Mouse (Mus musculus): ENCODE results near the gene Aatk.

The Aatk gene

DNA sequence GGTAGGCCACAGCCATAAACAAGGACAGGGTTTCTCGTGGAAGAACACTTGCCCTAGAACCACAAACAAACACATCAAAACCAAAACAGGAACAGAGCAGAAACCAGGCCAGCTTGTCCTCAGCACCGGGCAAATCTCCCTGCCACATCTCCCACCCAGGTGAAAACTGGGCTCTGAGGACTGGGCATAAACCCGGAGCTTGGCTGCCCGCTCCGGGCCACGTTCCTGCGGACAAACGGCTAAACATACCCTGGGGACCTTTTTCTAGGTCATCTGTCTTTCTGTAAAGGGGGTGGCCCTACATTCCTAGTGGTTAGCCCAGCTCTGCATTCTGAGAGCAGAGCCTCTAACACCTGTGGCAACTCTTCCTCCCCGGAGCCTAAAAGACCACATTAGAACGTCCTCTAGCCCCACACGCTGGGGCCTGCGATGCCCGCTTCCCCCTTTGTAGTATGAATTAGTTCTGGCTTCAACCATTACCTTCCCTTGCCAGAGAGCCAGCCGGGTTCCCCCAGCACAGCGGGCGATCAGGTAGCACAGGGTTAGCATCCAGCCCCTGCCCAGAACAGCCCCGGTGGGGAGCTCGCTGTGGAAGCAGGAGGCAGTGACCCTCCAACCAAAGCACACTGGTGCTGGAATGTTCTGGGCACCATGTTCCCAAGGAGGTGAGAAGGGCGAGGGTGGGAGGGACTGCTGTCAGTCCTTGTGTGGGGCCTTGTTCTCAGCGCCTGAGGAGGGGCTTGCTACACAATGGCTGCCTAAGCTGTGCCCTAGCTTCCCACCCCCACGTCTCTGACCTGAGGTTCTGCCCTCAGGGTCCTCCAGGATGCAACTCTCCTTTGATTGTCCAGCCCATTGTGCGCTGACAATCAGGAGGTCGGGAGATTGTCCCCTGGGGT, 27.2 kb downstream of the Aatk start:
- no peak for DNase-seq

DNA sequence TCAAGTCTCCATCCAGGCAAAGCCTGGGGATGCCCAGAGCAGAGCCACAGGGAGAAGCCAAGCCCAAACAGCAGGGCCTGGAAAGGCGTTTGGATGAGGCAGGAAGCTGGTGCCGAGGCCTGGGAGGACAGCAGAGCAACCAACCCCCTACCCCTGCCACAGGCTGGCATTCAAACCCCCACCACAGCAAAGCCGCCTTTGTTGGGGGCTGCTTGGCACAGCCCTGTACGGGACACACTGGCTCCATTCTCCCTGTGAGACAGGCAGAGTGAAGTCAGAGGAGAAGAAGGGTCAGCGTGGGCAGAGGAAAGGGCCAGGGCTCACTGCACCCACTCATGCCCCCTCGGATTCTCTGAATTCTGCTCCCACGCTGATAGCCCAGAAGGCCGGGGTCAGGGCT, 30.0 kb downstream of the Aatk start:
- no peak for DNase-seq

DNA sequence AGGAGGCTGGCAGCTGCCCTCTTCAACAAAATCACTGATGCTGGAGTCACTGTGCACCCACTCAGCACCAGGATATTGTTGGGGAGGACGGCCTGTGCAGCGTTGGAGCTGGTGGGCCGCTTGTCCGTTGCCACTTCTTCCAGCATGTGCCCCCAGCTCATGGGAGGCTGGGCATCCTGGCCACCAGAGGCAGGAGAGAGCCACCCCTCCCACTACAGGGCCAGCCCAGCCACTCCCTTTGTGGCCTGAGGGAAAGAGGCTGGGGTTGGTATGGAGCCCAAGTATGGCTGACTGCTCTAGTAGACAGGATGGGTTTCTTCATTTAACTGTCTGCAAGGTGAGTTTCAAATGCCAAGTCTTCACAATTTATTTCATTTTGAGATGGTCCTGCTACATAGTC, 32.2 kb downstream of the Aatk start:
- no peak for DNase-seq

DNA sequence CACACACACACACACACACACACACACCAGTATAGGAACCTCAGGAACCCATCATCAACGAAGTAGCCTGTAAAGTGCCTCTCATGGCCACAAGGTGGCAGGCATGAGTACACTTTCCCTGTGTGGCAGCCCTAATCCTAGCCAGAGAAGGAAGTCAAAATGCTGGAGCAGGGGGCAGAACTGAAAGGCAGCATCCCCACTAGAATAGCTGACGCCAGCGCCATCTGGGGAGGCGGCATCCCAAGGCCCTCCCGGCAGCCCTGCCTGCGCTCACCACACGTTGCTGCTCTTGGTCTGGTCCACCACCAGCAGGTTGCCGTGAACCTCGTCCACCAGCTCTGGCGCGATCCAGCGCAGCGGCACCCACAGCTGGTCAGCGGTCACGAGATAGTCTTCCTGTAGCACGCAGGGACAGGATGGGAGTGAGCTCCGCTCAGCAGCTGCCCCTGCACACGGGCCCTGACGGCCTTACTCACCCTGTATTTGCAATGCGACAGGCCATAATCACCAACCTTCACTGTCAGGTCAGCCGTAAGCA, 33.7 kb downstream of the Aatk start:
- peak; percentile 72 for DNase-seq

DNA sequence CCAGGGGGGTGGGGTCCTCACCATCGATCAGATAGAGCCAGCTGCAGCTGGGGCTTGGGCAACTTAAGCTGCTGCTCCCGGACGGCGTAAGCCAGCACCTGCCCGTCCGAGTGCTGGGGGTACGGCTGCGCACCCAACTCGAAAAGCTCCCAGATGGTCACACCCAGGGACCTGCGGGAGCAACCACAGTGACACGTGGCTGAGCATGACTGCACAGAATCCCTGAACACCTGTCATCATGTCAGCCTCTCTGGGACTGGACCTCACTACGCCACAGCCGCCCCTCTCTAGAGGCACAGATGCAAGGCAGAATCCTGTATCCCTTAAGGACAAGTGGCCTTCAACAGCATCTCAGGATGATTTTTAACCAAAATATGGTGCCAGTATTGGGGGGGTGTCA, 34.3 kb downstream of the Aatk start:
- no peak for DNase-seq

DNA sequence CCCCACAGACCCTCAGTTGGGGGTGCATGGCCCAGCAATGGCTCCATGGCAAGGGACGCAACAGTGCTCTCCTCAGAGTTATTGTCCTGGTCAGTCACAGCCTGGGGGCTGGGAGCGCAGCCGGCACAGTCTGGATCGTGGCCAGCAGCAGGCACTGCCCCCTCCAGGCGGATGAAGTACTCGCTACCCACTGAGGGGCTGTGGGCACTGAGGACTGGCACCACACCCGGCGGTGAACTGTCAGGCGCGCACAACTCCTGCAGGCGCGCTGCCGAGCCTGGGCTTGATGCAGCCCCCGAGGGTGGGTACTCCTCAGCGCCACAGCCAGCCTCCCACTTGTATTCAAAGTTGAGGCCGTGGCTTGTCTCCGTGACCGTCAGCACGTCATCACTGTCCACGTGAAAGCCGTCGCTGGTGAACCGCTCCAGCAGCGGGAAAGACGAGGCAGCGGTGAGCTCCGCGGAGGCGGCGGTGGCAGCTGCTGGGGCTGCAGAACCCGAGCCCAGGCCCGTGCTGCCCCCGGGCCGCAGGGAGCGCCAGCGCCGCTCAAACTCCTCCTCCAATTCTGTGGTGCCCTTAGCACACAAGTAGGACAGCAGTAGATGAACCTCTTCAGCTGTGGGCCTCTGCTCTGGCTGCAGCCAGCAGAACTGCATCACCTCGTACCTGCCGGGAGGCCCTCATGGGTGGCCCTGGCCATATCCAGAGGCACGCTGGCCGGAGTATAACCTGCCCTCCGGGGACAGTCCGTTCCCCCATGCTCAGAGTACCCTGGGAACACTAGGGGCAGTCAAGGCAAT, 35.0 kb downstream of the Aatk start:
- DNase-seq: no peak

DNA sequence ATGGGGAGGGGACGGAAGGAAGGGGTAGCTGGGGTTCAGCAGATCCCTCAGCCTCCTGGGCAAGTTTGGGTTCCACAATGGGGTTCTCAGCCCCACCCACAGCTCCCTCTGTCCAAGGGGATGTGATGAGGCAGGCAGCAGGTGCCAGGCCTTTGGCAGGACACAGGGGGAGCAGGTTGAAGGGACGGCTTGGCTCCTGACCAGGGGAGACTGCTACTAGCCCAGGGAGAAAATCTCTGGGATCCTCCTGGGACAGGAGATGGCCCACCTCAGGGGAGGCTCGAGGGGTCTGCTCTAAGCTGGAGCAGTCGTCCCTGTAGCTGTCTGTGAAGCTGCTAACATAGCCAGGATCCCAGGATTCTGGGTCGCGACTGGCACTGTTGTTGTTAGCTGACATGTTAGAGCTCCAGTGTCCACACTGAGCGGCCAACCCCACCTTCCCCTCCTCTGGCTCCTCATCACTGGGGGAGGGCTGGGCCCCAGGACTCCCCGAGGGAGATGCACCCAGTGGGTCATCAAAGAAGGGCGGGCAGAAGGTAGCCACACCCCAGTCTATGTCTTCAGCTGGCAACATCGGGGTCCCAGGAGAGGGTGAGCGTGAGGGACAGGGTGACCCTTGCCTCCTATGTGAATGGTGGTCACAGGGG, 35.7 kb downstream of the Aatk start:
- no peak for DNase-seq

DNA sequence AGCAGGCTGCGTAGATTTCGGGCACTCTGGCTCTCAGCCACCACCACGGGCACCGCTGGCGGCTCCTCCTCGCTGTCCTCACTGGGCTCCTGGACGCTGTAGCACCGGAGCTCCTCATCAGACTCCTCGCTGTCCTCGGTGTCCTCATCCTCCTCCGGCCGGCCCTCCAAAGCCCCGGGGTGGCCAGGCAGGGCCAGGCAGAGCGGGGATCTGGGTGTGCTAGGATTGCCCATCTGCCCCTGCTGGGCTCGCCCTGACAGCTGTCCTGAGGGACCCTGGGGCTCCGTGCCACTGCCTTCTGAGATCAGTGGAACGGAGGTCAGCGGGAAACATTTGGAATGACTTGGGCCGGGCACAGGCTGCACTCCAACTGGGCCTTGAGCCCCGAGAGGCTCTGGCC, 37.0 kb downstream of the Aatk start:
- DNase-seq: no peak

DNA sequence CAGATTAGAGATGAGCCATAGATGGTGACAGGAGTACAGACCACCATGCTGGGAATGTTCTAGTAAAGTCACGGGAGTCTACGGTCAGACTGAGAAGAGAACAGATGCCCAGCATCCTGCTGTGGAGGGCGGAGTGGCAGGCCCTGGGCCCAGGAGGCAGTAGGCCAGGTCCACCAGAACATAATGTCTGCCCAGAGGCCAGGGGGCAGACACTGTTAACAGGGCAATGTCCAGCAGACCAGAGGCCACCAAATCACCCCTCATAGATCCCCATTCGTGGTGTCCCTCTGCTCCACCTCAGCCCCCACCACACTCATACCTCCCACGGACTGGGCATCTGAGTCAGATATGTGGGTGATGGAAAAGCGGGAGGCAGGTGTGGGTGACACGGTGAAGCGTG, 38.0 kb downstream of the Aatk start:
- no peak for DNase-seq

DNA sequence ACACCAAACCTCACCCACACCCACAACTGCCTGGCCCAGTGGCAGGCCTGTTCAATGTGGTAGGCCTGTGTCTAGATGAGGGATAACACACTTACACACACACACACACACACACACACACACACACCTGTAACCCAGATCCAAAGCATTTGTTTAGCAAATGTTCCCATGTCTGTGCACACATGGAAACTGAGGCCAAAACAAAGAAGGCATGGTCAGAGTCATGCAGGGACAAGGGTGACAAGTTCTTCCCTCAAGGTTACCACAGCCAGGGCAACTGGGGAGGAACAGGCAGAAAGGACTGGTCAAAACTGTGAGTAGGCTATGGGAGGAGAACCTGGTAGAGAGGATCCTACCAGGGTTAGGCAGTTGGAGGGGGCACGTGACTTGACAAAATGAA, 38.5 kb downstream of the Aatk start:
- DNase-seq: no peak

DNA sequence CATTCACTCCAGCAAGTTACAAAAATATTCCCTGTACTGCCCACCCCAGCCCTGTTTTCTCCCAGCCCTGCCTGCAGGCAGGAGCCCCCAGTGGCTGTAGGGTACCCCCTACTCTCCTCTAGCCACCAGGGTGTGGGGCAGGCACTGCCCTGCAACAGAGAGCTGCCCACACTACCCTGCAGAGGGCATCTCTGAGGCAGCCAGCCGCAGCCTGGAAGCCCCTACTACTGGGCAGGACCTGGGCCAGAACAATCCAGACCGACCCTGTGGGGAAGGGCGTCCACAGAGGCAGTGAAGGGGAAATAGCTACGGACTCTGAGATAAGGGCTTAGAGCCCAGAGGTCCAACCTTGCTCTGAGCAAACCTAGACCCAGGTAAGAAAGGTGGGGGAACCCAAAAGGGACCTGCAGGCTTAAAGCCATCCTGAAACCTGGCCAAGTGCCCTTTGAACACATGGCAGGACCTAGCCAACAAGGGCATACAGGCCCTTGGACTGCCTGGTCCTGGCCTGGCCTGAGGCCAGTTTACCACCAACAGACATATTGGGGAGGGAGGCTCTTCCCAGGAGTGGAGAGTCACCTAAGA, 39.4 kb downstream of the Aatk start:
- no peak for DNase-seq

DNA sequence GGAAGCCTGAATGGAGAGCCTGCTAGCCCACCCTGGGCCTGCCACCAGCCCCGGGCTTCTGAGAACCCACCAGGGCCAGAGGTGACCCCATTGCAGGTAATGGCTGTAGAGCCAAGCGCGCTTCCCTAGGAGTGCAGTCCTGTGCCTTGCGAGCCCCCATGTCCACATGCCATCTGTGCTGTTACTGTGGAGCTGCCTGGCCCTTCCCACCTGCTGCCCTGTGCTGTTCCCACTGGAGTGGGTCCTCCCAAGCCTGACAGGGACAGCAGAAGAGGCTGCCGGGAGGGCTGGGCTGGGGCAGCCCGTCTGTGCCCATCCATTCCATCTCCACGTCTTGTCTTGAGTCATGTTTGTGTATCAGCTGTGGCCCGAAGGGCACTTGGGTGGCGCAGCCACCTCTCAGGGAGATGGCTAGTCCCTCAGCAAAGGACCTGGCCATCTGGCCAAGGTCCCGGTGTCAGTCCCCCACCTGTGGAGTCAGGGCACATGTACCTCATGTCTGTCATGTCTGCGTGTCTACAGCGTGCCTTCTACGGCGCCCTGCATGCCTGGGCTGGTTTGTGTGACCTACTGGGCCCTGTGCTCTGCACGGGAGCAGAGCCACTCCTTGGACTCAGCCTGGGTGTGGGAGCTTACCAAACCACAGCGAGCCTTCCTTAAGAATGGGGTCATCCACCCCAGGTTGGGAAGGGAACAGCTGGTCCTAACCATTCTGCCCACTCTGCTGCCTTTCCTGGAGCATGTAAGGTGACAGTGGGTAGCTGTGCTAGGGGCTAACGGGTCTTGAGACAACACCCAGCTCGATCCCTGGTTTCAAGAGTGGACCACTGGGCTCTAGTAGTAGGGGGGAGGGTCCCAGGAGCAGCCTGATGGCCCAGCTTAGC, 41.3 kb downstream of the Aatk start:
- DNase-seq: no peak

DNA sequence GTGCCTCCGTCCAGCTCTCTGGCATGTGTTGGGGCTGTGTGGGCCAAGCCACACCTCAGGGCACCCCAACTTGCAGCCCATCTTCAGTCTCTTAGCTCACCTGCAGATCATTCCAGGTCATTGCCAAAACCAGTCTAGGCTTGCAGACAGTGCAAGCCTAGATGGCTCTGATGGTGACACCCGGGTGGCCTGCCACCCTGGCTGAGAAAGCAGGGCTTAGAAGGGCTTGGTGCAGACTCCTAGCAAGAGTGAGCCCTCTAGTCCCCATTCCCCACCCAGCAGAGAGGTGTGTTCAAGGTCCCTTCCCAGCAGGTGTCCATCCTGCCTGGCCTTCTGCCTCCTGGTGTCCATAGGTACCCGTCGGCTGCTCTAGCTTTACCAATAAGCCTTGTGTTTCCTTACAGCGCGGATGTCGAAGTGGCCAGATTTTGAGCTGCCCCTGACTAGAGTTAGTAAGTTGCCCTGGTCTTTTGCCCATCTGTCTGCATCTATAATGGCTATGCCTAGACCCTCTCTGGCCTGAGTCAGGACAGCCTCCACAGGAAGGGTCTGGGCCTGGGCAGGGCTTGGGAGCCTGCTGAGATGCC, 44.2 kb downstream of the Aatk start:
- DNase-seq: no peak

DNA sequence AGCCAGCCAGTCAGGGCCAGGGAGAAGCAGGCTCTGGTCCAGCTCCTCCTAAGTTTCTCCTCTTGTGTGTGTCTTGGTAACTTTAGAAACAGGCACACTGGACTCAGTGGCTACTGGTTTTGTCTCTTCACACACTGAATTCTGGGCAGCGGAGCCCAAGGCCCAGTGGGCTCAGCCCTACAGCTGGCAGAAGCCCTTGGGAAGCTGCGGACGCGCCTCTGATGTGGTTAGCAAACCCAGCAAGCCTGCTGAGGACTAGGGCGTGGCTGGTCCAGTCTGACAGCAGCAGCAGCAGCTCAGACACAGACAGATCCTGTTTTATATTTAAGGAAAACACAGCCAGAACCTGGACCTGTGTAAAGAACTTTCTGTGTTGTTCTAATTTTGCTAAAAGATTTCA, 44.9 kb downstream of the Aatk start:
- DNase-seq: no peak

DNA sequence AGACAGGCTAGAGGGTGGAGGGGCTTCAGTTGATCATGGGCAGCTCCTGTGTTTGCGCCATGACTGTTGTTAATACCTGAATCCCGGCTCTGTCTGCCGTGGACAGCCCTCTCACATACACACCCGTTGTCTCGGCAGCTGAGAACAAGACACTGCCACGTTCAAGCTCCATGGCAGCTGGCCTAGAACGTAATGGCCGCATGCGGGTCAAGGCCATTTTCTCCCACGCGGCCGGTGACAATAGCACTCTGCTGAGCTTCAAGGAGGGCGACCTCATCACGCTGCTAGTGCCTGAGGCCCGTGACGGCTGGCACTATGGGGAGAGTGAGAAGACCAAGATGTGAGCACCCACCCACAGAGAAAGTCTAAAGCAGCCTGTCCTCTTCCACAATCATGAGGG, 49.6 kb downstream of the Aatk start:
- no peak for DNase-seq

DNA sequence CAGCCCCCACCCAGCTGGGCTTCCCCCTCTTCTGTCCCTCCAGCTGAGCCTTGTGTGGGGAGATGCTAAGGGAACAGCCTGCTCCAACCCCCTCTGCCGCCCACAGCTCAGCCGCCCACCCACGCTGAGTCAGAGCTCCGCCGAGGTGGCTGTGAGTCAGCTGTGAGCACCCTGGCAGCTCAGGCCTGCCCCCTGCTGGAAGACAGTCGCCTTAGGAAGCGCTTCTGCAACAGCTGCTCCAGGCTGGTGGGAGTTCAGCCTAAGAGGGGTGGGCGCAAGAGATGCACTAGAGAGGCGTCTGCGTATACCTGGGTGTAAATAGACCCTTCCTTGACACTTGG, 55.7 kb downstream of the Aatk start:
- peak; percentile 93 for DNase-seq

DNA sequence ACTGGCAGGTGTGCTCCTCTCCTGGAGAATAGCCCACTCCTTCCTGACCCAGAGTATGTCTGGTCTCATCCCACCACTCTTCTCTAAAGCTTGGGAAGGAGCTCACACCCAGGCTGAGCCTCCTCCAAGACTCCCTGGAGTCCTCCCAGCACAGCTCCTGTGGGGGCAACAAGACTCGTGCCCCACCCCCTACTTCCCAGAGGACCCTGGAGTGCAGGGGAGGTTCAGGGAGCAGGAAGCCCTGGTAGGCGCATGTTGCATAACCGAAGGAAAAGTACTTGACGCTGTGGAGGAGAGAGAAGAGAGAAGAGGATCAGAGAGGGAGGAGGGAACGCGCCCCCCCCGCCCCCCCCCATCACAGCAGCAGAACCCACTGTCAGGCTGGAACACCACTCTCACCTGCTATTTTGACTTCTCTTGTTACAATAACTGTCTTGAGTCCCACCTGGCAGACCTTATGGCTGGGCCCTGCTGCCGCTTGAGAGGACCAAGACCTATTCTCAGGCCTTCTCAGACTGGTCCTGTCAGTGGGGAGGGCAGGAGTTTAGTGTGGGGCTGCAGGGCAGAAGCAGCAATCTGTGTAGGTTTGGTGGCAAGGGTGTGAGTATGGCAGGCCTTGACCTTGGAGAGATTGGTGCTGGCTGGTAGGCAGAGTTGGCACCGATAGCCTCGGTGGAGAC, 56.2 kb downstream of the Aatk start:
- DNase-seq: no peak

DNA sequence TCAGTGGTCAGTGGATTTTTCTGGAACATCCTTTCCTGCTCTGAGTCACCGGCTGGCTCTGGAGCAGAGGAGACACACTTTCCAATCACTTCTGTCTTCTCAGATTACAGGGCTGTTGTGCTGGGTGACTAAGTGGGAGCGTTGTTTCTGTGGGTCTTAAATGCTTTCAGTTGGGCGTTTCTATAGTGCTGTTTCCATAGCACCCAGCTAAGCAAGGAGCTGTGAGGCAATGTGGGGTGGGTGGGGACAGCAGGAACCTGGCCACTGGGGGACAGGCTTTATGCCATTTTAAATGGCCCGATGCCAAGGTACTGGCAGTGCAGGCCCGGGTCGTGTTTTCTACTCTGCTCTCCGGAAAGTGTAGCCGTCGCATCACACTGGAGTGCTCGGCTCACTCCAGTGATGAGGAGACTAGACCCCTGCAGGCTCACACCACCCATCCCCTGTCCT, 57.8 kb downstream of the Aatk start:
- DNase-seq: no peak

DNA sequence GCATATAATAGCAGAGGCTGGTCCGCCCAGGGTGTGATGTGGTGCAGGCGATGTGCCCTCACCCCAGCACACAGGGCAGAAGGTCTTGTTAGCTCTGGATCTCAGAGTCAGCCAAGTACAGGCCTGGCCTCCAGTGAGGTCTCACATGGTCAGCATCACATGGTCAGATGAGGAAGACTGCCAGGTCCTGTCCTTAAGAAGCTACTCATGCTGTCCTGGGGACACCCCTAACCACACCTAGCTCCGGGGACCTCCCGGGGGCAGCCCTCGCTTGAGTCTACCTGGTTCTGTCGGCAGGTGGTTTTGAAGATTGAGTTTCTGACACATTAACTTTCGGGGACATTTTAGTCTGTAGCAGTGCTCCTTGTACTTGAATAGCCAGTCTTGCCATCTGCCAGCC, 58.6 kb downstream of the Aatk start:
- DNase-seq: no peak

DNA sequence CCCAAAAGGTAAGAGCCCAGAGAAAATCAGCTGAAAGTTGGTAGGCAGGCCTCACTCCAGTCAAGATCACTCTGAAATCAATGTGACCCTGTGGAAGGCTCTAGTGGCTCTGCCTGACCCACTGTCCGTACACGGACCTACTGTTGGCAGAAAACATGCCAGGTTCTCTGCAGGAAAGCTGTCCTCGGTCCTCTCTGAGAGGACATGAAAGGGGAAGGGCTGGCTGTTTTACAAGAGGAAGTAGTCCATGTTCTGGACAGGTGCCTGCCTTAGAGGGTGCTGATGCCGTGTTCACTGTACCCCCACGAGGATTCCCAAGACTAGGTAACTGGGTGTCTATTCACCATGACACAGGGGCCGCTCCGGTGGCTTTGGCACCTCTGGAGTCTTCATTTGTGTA, 59.1 kb downstream of the Aatk start:
- no peak for DNase-seq
